Mouse (Mus musculus) gastrocnemius, adult 18-20 months (tissue): Measurements from ENCODE around the gene Tnnt3. TPM values are rescaled to one million over a fixed set of nuclear protein-coding genes. Genes with fewer than 3 reads are reported as not detected.
A peak's percentile ranks its signal among the peaks of the same experiment; 100 is the strongest.

ENCODE experiments used
- DNase-seq: peaks from one replicate; pipeline ENCODE4 v3.0.0; 2021; ENCODE audit warnings: low spot score
- long read RNA-seq, 2 experiments: library from polyadenylated mRNA; stranded (forward); transcript quantifications; one replicate each; pipeline ENCODE4 v2.0.0; 2021
- total RNA-seq, 2 experiments: library from RNA; stranded (reverse); gene quantifications; 2 replicates each; pipeline ENCODE4 v1.2.3; 2021

Tnnt3 gene
- over 10,000 TPM; 35,269 to 35,976 TPM for total RNA-seq
- long read RNA-seq, experiment 1, partial matches to known transcripts: 983 of 3,520 reads
- long read RNA-seq, experiment 1, other reads (novel, unspliced or antisense): 2,536 of 3,520 reads
- long read RNA-seq, experiment 2, transcript Tnnt3-221 (2 exons, 471 nt): major isoform, 7 of 2,917 reads
- long read RNA-seq, experiment 2, partial matches to known transcripts: 989 of 2,917 reads
- long read RNA-seq, experiment 2, other reads (novel, unspliced or antisense): 1,921 of 2,917 reads

GRCm38 (mm10) chr7:142498575-142498974 lies at the start of gene Tnnt3:
Gene Tnnt3 (plus strand): TSS chr7:142498836.
- peak; percentile 90 for DNase-seq

DNA sequence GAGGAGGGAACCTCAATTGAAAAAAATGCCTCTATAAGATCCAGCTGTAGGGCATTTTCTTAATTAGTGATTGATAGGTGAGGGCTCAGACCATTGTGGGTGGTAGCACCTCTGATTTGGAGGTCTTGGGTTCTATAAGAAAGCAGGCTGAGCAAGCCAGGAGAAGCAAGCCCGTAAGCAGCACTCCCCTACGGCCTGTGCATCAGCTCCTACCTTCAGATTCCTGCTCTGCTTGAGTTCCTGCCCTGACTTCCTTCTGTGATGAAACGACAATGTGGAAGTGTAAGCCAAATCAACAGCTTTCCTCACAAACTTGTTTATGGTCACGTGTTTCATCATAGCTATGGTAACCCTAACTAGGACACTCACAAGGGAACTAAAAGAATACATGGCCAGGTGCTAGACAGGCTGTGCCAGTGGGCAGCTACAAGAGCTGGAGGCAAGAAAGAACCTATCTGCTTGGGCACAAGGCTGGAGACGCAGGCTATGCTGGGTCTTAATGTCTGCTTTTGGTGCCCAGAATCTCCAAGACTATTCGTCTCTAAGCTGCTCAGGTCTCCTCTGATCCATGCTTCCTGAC lies 49.5 kb upstream of the Tnnt3 start:
- no peak for DNase-seq

DNA sequence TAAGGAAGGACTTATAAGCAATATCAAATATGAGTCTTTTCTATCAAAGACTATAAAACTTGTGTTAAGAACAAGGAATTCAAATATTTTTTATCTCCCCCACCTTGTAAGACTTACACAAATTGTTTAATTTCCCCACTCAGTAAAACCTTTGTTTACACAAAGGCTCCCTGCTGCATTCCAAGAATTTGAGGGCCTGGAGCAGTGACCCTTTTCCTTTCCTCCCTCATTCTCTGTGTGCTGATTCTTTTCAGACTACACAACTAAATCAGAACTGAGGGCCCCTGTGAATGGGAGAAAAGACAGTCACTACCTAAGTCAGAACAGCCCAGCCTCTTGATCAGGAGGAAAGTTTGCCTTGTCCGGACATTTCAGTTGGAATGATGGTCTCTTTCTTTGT lies 43.9 kb upstream of the Tnnt3 start:
- no peak for DNase-seq

- DNase-seq: peak; percentile 2
These were observed 43.4 kb upstream of the Tnnt3 start for GRCm38 (mm10) chr7:142455251-142455650.

GRCm38 (mm10) chr7:142456806-142457205 lies 41.8 kb upstream of the Tnnt3 start:
- peak; percentile 9 for DNase-seq

DNA sequence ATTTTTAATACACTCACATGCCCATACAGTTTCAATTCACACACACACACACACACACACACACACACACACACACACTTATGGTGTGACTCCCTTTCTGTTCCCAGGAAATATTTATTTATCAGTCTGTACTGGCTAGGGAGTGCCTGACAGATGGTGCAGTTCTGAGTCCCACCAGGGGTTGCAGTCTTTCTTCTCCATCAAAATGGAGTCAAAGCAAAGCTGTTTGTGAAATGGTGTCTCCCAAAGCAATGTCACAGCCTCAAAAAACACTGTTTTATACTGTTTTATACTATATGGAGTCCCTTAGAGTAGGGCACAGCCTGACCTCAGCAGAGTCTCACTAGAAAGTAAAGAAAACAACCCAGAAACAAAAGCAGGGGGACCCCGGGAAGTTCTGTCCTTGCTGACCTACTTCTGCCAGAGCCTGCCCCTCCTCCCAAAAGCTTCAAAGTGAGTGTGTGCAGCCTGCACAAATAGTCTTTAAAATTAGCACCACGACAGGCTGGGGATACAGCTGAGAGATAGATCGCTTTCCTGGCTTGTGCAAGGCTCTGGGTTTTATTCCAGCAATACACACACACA lies 41.3 kb upstream of the Tnnt3 start:
- peak; percentile 43 for DNase-seq

DNA sequence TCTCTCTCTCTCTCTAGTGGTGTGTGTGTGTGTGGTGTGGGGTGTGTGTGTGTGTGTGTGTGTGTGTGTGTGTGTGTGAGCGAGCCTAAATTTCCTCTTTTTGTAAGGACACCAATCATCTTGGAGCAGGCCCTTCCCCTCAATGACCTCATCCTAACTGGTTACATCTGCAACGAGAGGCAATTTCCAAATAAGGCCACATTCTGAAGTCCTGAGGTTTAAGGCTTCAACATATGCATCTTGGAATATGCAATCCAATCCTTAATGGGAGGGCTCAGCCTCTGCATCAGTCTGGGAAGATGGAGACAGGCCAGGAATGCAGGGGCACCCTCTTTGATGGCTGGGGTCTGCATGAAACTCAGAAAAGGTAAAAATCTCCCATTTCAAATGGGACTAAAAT lies 40.6 kb upstream of the Tnnt3 start:
- no peak for DNase-seq

GRCm38 (mm10) chr7:142458676-142459298 lies 39.8 kb upstream of the Tnnt3 start:
- DNase-seq: no peak

DNA sequence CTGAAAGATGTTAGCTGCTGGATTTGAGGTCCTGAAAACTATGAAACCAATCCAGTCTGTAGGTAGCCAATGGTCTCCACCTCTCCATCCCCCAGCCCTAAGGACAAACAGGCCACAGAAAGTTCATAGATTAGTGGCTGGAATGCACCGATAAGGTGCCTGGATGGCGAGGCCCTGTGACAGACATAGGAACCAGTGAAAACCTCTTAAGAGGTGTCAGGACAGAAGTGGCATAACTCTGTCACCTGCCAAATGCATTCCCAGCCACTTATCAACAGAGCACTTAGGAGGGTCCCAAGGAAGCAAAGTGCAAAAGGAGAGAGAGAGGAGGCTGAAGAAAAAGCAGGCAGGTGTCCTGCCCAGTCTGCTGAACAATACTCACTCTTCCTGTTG lies 39.3 kb upstream of the Tnnt3 start:
- no peak for DNase-seq

DNA sequence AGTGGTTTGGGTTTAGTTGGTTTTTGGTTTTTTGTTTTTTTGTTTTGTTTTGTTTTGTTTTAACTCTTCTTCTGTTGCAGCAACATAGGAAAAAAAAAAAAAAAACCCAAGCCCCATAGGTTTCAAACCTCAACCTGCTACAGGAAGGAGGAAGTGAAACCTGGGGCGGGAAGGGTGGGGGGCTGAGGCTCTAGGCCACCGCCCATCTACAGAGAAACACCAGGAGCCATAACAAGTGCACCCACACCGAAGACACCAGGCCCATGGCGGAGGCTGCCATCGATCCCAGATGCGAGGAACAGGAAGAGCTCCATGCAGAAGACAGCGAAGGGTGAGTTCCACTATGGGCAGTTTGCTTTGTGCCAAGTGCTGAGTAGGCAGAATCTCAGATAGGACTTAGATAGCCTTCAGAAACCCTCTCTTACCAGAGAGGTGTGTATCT lies 38.0 kb upstream of the Tnnt3 start, which contains the start of gene Lsp1:
Gene Lsp1, plus strand, starts transcription at position 174 of the 442 bp plus-strand sequence.
- peak; percentile 6 for DNase-seq

DNA sequence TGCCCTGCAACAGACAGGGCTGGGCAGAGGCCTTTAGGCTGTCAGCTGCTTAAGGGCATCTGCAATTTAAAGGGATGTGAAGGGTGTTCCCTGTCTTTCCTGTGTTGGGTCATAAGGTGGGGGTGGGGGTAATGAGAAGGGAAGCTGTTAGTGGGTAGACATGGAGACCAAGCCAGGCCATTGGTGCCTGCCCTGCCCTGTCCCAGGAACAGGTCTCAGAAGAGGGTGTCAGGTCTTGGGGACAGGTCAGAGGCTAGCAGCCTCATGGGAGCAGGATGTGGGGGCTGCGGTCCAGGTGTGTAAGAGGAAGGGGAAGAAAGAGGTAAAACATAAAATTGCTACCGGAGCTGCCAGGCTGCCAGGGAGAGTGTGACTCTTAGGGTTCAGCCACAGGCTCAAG lies 37.2 kb upstream of the Tnnt3 start:
- DNase-seq: peak; percentile 9

GRCm38 (mm10) chr7:142462190-142462589 lies 36.4 kb upstream of the Tnnt3 start:
- peak; percentile 86 for DNase-seq

GRCm38 (mm10) chr7:142462594-142463078 lies 36.0 kb upstream of the Tnnt3 start:
- peak; percentile 60 for DNase-seq

- DNase-seq: no peak
These were observed 28.4 kb upstream of the Tnnt3 start for GRCm38 (mm10) chr7:142470171-142470691.

DNA sequence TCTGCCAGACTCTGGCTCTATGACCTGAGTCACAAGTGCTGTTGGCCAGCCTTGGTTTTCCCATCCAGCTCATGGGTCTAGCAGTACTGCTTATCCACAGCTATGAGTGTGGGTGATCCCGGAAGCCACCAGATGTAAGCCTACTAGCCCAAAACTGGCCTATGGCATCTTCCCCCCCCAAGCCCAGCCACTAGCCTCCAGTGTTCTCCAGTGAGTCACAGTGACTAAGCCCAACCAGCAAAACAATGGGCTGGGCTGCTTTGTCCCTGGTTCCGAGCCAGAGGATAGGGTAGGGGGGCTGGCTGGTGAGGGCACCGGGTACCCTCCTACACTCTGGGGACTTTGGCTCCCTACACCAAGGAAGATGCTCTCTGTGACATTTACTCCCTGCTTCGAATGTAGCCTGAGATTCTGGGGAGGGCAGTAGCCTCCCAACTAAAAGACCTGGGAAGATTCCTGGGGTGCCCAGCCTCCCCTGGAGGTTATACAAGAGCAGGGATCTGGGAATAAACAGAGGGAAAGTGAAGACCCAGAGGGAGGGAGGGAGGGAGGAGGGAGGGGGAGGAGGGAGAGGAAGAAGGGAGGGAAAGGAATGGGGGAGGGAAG lies 27.7 kb upstream of the Tnnt3 start:
- peak; percentile 74 for DNase-seq

DNA sequence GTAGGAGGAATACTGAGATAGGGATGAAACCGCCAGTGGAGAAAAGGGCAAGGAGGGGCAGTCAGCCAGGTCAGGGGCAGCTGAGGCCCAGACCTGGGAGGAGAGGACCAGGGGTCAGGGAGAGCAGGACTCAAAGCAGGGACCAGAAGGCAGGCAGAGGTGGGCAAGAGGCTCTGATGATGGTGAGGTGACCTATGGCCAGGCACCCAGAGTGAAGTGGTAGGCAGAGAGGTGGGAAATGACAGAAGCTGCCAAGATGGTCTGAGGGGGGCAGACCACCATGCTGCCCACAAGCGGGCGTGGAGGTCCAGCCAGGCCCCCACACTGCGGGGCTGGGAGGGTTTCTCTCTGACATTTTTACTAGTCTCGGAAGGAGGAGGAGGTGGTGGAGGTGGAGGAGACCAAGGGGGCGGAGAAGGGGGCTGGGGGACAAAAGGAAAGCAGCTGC lies 27.2 kb upstream of the Tnnt3 start:
- no peak for DNase-seq

GRCm38 (mm10) chr7:142471884-142472570 lies 26.6 kb upstream of the Tnnt3 start:
- no peak for DNase-seq

DNA sequence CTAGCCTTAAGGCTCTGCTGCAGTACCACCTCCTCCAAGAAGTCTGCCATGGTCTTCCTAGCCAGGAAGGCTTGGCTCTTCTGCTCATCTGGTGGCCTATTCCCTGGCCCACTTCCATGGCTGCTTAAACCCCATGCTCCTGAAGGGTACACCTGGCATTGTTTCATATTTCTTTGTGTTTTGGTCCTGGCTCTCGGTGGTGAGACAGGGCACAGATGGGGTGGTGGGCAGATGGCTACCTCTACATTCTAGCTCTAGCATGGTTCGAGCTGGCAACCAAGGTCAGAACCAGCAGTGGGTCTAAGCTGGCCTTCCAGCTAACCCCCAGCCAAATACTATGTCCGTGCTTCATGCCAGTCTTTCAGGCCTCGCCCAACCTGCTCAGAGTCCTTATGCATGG lies 25.7 kb upstream of the Tnnt3 start:
- DNase-seq: no peak

DNA sequence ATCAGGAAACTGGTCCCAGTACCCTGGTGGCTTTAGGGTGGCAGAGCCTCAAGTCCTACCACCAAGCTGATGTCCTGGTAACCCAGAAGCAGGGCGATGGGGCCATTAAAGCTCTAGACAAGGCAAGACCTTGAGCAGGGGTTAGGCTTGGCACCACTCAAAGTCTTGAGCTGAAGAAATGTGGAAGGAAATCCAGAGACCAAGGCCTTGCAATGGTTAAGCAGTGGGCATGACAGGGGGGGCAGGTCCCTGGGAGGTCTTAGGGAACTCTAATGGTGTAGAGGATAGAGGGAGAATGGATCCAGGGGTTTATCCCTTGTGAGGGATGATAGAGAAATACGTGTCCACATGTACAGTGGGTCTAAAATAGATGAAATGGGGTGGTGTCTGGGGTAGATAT lies 25.2 kb upstream of the Tnnt3 start:
- no peak for DNase-seq

GRCm38 (mm10) chr7:142474799-142475198 lies 23.8 kb upstream of the Tnnt3 start:
- peak; percentile 68 for DNase-seq

GRCm38 (mm10) chr7:142475641-142476040 lies 23.0 kb upstream of the Tnnt3 start:
- DNase-seq: no peak
